Comparison of ENCODE assay signal across 9 mouse cellular contexts in genomic region chr5:34550251-34550650, GRCm38 (mm10). TPM values are rescaled to one million over a fixed set of nuclear protein-coding genes. Genes with fewer than 3 reads are reported as not detected.
DNase-seq lines count a peak whose midpoint lies in the region; ATAC-seq and TF ChIP-seq lines count a peak whose summit lies in the region.
"Had no signal": no experiment of that assay in that cellular context is flagged by ENCODE, and none has a peak within 500 bp of the region (broad histone marks: within the 10 kb centered on the region; RNA-seq: fewer than 3 reads in every experiment).

No protein-coding gene starts in this region.

- no peak for DNase-seq in kidney, postnatal 0 days (ENCODE audit: low spot score)
- DNase-seq in kidney, adult 18-20 months, result no peak
- DNase-seq in intestine, embryonic 14.5 days (ENCODE audit: low spot score), result peak; percentile 56
- DNase-seq in neural tube, embryonic 10.5 days (ENCODE audit: extremely low spot score, low spot score), result peak; percentile 28
- no peak for DNase-seq in gastrocnemius, postnatal 10 days
- no peak for DNase-seq in MN1 (ENCODE audit: low spot score)
- DNase-seq: thymus, postnatal 36 days had no signal

- WGBS in kidney, postnatal 0 days, result 10% methylated on average over 6 of the region's 6 CpGs
- 8% methylated on average over 6 of the region's 6 CpGs for WGBS in embryonic facial prominence, embryonic 13.5 days
- 26% methylated on average over 6 of the region's 6 CpGs for WGBS in intestine, embryonic 14.5 days

- no peak overlapping the region for H3K27ac ChIP-seq in kidney, postnatal 0 days
- no peak overlapping the region for H3K27ac ChIP-seq in embryonic facial prominence, embryonic 13.5 days
- H3K27ac ChIP-seq in intestine, embryonic 14.5 days (ENCODE audit: low read depth), result no peak overlapping the region

- H3K27me3 ChIP-seq in kidney, postnatal 0 days (ENCODE audit: insufficient read depth, low read length), result no peaks in the 10 kb centered on the region
- no peaks in the 10 kb centered on the region for H3K27me3 ChIP-seq in embryonic facial prominence, embryonic 13.5 days
- H3K27me3 ChIP-seq in intestine, embryonic 14.5 days (replicated peaks; ENCODE audit: control insufficient read depth, insufficient read depth, low read length), result no peaks in the 10 kb centered on the region

- H3K4me1 ChIP-seq in kidney, postnatal 0 days (replicated peaks; ENCODE audit: insufficient read depth, low read length), result peaks cover 4% of the 10 kb centered on the region; the same call in 1 of the 2 replicates
- H3K4me1 ChIP-seq in embryonic facial prominence, embryonic 13.5 days, result peaks cover 11% of the 10 kb centered on the region
- peaks cover 7% of the 10 kb centered on the region; the same call in 1 of the 2 replicates for H3K4me1 ChIP-seq in intestine, embryonic 14.5 days (replicated peaks; ENCODE audit: control insufficient read depth, insufficient read depth, low read length)

- ATAC-seq in kidney, postnatal 0 days (replicated peaks; ENCODE audit: low FRiP score, low read depth), result no peak
- no peak for ATAC-seq in embryonic facial prominence, embryonic 13.5 days (ENCODE audit: insufficient number of reproducible peaks, insufficient read depth, low FRiP score, low TSS enrichment, low read depth)
- no peak for ATAC-seq in intestine, embryonic 14.5 days (replicated peaks; ENCODE audit: low FRiP score, low TSS enrichment, low read depth)
- no peak for ATAC-seq in monocyte, adult 5-6 weeks (replicated peaks; ENCODE audit: insufficient number of reproducible peaks, low FRiP score, low TSS enrichment, poor library complexity, severe bottlenecking)

- peak overlapping the region; percentile 79; the same call in 1 of the 2 replicates for H3K9ac ChIP-seq in kidney, postnatal 0 days (ENCODE audit: low read depth, low read length)
- peak overlapping the region; percentile 97 for H3K9ac ChIP-seq in embryonic facial prominence, embryonic 13.5 days
- peak overlapping the region; percentile 86 for H3K9ac ChIP-seq in intestine, embryonic 14.5 days (ENCODE audit: low read length)

- TF ChIP-seq CTCF in kidney, postnatal 0 days (IDR thresholded peaks at IDR 0.05; ENCODE audit: low read depth), result no peak

- H3K36me3 ChIP-seq in kidney, postnatal 0 days (ENCODE audit: insufficient read depth, low read length), result peaks cover 15% of the 10 kb centered on the region
- peaks cover 33% of the 10 kb centered on the region for H3K36me3 ChIP-seq in embryonic facial prominence, embryonic 13.5 days
- peaks cover 14% of the 10 kb centered on the region for H3K36me3 ChIP-seq in intestine, embryonic 14.5 days (ENCODE audit: control insufficient read depth, insufficient read depth, low read length)

- peak overlapping the region; percentile 82 for H3K4me2 ChIP-seq in kidney, postnatal 0 days (ENCODE audit: low read length)
- peak overlapping the region; percentile 82 for H3K4me2 ChIP-seq in embryonic facial prominence, embryonic 13.5 days
- H3K4me2 ChIP-seq in intestine, embryonic 14.5 days (ENCODE audit: low read length), result peak overlapping the region; percentile 75

- H3K9me3 ChIP-seq in kidney, postnatal 0 days (replicated peaks; ENCODE audit: low read length), result no peaks in the 10 kb centered on the region
- H3K9me3 ChIP-seq in embryonic facial prominence, embryonic 13.5 days, result no peaks in the 10 kb centered on the region
- H3K9me3 ChIP-seq in intestine, embryonic 14.5 days (ENCODE audit: control insufficient read depth, low read length), result no peaks in the 10 kb centered on the region

- peak overlapping the region; percentile 72 for H3K4me3 ChIP-seq in kidney, postnatal 0 days (replicated peaks; ENCODE audit: low read depth, low read length)
- peak overlapping the region; percentile 81 for H3K4me3 ChIP-seq in embryonic facial prominence, embryonic 13.5 days
- H3K4me3 ChIP-seq in intestine, embryonic 14.5 days (ENCODE audit: low read depth, low read length), result peak overlapping the region; percentile 80

RNA-seq across cellular contexts. Expression of gene Add1, which starts 23.2 kb away (rescaled TPM):
- 130 and 143 TPM in 2 replicates for polyA plus RNA-seq in kidney, postnatal 0 days (2015; fragmentation: Nextera tagmentation; extraction: Ambion mirVana)
- polyA plus RNA-seq in embryonic facial prominence, embryonic 13.5 days (2015; fragmentation: Nextera tagmentation; extraction: Ambion mirVana), result 196 and 208 TPM in 2 replicates
- 183 and 184 TPM in 2 replicates for polyA plus RNA-seq in intestine, embryonic 14.5 days (2014; fragmentation: Nextera tagmentation; extraction: Ambion mirVana)
- 100 to 1,000 TPM in 1 of 2 experiments, 10 to 100 TPM in 1; 92.4 to 125 TPM for total RNA-seq in gastrocnemius, postnatal 10 days (2021)
- total RNA-seq in monocyte, adult 5-6 weeks (2017), result 174 to 248 TPM (median 209 TPM) in 3 replicates

RNA-seq across cellular contexts. Expression of gene Sh3bp2, which starts 24.6 kb away (rescaled TPM):
- polyA plus RNA-seq in kidney, postnatal 0 days (2015; fragmentation: Nextera tagmentation; extraction: Ambion mirVana), result 6.2 and 8.9 TPM in 2 replicates
- 8.3 and 13.9 TPM in 2 replicates for polyA plus RNA-seq in embryonic facial prominence, embryonic 13.5 days (2015; fragmentation: Nextera tagmentation; extraction: Ambion mirVana)
- 5.7 and 7.7 TPM in 2 replicates for polyA plus RNA-seq in intestine, embryonic 14.5 days (2014; fragmentation: Nextera tagmentation; extraction: Ambion mirVana)
- total RNA-seq in gastrocnemius, postnatal 10 days (2021), result 1 to 10 TPM; 3.3 to 6.2 TPM
- 80.1 to 108 TPM (median 88.7 TPM) in 3 replicates for total RNA-seq in monocyte, adult 5-6 weeks (2017)

RNA-seq across cellular contexts. Expression of gene Tnip2, which starts 36.5 kb away (rescaled TPM):
- polyA plus RNA-seq in kidney, postnatal 0 days (2015; fragmentation: Nextera tagmentation; extraction: Ambion mirVana), result 16.5 and 17.6 TPM in 2 replicates
- 24.6 and 25.2 TPM in 2 replicates for polyA plus RNA-seq in embryonic facial prominence, embryonic 13.5 days (2015; fragmentation: Nextera tagmentation; extraction: Ambion mirVana)
- polyA plus RNA-seq in intestine, embryonic 14.5 days (2014; fragmentation: Nextera tagmentation; extraction: Ambion mirVana), result 12.9 and 19.4 TPM in 2 replicates
- 1 to 10 TPM; 3.3 to 6.0 TPM for total RNA-seq in gastrocnemius, postnatal 10 days (2021)
- 62.3 to 78.2 TPM (median 78.0 TPM) in 3 replicates for total RNA-seq in monocyte, adult 5-6 weeks (2017)

Comparison
In these comparisons a context has a peak if more than half of its experiments do, and no peak if none do; other contexts are left out.
1. DNase-seq: peak in intestine, embryonic 14.5 days (single experiment) and neural tube, embryonic 10.5 days (single experiment); none in kidney, postnatal 0 days (single experiment), kidney, adult 18-20 months (single experiment), gastrocnemius, postnatal 10 days (single experiment) and MN1 (single experiment).
2. Peak in every context shown above with its lines, with median percentiles within 50 percentile points of each other: H3K4me2 ChIP-seq, H3K4me3 ChIP-seq and H3K9ac ChIP-seq.